Mouse (Mus musculus) T-cell, adult 66 days (primary cell): Measurements from ENCODE around the gene Gm10217. TPM values are rescaled to one million over a fixed set of nuclear protein-coding genes. Genes with fewer than 3 reads are reported as not detected.

Source experiments
- total RNA-seq, 2 experiments: library from RNA; stranded (reverse); gene quantifications; 3 replicates in 1 of 2; 4 replicates in 1 of 2; pipeline ENCODE4 v1.2.4; 2023

The Gm10217 gene
- total RNA-seq = not detected

GRCm38 (mm10) chr8:9863951-9864350 lies at the start of gene Gm10217:
Gm10217 (plus strand) TSS chr8:9864251.

Other genes starting within 250 kb of the Gm10217 start
- gene Fam155a, start 93.1 kb upstream of the Gm10217 start, total RNA-seq = not detected
- 1 to 10 TPM; 4.1 to 5.9 TPM for gene Lig4, start 113.4 kb downstream of the Gm10217 start, total RNA-seq
- 10 to 100 TPM; 17.7 to 20.2 TPM for gene Abhd13, start 113.5 kb downstream of the Gm10217 start, total RNA-seq
- 1 to 10 TPM; 1.1 to 1.6 TPM for gene Tnfsf13b, start 142.2 kb downstream of the Gm10217 start, total RNA-seq